Mouse (Mus musculus) stomach, embryonic 15.5 days (tissue): ENCODE results near the gene Celf1. TPM values are rescaled to one million over a fixed set of nuclear protein-coding genes. Genes with fewer than 3 reads are reported as not detected.
A peak's percentile ranks its signal among the peaks of the same experiment; 100 is the strongest.

ENCODE experiments used
- ATAC-seq: fragments of 200-750 bp; cut with Nextera tagmentation; 2 replicates; pipeline ENCODE4 v1.8.0; 2017; ENCODE audit warnings: low read depth, moderate number of reproducible peaks, moderate TSS enrichment; ENCODE audit not compliant: insufficient read depth, low FRiP score
- H3K27ac ChIP-seq: fragments of 300-500 bp; sonication (generic); 2 replicates; pipeline ENCODE4 v1.5.1; 2015; ENCODE audit warnings: mild to moderate bottlenecking, inconsistent platforms
- H3K27me3 ChIP-seq: fragments of 300-500 bp; sonication (generic); replicated peaks from 2 replicates; pipeline ENCODE4 v1.6.1; 2015; ENCODE audit warnings: inconsistent platforms
- H3K36me3 ChIP-seq: fragments of 300-500 bp; sonication (generic); 2 replicates; pipeline ENCODE4 v1.6.1; 2015; ENCODE audit warnings: inconsistent platforms
- H3K4me1 ChIP-seq: fragments of 300-500 bp; sonication (generic); 2 replicates; pipeline ENCODE4 v1.6.1; 2015; ENCODE audit warnings: inconsistent platforms
- H3K4me2 ChIP-seq: fragments of 300-500 bp; sonication (generic); 2 replicates; pipeline ENCODE4 v1.6.1; 2015; ENCODE audit warnings: mild to moderate bottlenecking, inconsistent platforms
- H3K4me3 ChIP-seq: fragments of 300-500 bp; sonication (generic); replicated peaks from 2 replicates; pipeline ENCODE4 v1.5.1; 2015; ENCODE audit warnings: inconsistent platforms
- H3K9ac ChIP-seq: fragments of 300-500 bp; sonication (generic); 2 replicates; pipeline ENCODE4 v1.6.1; 2015; ENCODE audit warnings: inconsistent platforms
- H3K9me3 ChIP-seq: fragments of 300-500 bp; sonication (generic); 2 replicates; pipeline ENCODE4 v1.6.1; 2016; ENCODE audit warnings: inconsistent platforms
- WGBS: fragments of 180-500 bp; shearing (Covaris S2); methylation state at CpG from one replicate; pipeline ENCODE4 v1.1.7; 2015; 5-methylcytosine and 5-hydroxymethylcytosine counted together
- polyA plus RNA-seq: library from polyadenylated mRNA; unstranded; fragments of >200 nt; fragmentation: Nextera tagmentation; extraction: Ambion mirVana; gene quantifications from 2 replicates; pipeline ENCODE4 v1.2.1, GENCODE M21; 2015

Celf1 gene
- polyA plus RNA-seq, 1 experiment from 2014 or later = 77.6 TPM

DNA sequence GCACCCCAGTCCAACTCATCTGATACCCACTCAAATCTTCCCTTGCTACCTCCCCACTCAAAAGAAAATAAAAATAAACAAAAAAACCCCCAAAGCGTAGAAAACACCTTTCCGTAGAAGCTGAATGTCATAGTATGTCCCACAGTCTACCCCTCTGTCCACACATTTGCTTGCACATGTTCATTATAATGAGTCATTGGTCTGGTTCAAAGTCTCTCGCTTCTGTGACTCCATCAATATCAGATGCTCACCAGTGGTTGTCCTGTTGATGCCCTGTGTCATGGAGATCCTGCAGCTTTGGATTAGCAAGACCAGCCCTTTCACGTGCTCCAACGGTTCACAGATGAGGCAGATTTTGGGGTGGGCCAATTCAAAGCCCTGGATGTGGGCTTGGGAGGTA lies 10.0 kb downstream of the Celf1 start:
- ATAC-seq = no peak
- Histone ChIP-seq H3K4me2 (no peak overlapping the region), H3K27me3 (no peaks in the 10 kb centered on the region), H3K9me3 (no peaks in the 10 kb centered on the region), H3K9ac (no peak overlapping the region), H3K4me1 (0 out of 2 replicates have a peak, but pooled peaks cover 7% of the 10 kb centered on the region), H3K27ac (no peak overlapping the region), H3K4me3 (no peak overlapping the region), H3K36me3 (no peaks in the 10 kb centered on the region)
- WGBS = 78% methylated on average over 5 of the region's 5 CpGs

DNA sequence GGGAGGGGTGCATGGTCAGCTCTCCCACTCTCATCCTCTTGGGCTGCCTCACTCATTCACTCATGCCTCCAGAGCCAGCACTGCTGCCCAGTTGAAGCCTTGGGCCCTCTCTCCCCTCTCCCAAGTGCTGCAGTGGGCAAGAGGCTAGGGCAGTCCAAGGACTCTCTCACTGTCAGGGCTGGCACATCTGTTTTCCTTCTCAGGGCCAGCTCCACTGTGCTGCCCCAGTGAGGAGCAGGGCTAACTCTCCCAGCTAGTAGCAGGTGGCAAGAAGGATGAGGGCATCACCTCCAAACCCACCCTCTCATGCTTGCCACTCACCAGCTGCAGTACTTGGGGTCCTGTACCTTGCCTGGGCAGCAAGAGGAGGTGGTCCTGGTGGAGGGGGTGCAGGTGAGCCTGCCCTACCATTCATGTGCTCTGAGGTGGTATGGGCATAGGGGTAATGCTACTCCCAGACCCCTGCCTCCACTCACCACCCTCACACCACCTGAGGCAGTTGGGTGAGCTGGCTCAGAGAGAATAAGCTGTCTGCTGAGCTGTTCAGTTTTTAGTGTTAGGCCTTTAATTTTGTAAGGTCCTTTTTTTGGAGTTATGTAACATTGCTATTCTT lies 10.5 kb downstream of the Celf1 start:
- Histone ChIP-seq H3K4me3 (no peak overlapping the region), H3K27ac (no peak overlapping the region), H3K27me3 (no peaks in the 10 kb centered on the region), H3K9ac (no peak overlapping the region), H3K4me1 (0 out of 2 replicates have a peak, but pooled peaks cover 7% of the 10 kb centered on the region), H3K4me2 (no peak overlapping the region), H3K9me3 (no peaks in the 10 kb centered on the region), H3K36me3 (no peaks in the 10 kb centered on the region)
- peak; percentile 56; the same call in 1 of the 2 replicates for ATAC-seq

DNA sequence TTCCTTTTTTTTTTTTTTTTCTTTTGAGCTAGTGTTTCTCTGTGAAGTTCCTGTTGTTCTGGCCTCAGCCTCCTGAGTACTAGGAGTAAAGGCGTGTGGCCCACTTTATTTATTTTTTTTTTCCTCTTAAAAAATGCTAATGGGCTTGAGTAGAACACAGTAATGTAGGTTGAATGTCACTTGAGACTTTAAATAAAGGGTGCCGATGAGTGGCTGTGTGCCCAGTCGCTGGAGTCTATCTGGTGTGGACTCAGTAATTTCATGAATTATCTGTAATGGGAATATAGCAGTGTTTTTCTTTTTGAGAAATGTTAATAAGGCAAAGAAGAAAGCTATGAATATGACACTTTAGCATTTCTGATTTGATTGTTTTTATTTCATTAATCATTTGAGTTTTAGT lies 13.3 kb downstream of the Celf1 start:
- WGBS = 54% methylated on average over 3 of the region's 3 CpGs
- Histone ChIP-seq H3K9me3 (no peaks in the 10 kb centered on the region), H3K9ac (no peak overlapping the region), H3K27me3 (no peaks in the 10 kb centered on the region), H3K27ac (no peak overlapping the region), H3K4me1 (0 out of 2 replicates have a peak, but pooled peaks cover 7% of the 10 kb centered on the region), H3K4me2 (no peak overlapping the region), H3K36me3 (no peaks in the 10 kb centered on the region), H3K4me3 (no peak overlapping the region)
- ATAC-seq = no peak

DNA sequence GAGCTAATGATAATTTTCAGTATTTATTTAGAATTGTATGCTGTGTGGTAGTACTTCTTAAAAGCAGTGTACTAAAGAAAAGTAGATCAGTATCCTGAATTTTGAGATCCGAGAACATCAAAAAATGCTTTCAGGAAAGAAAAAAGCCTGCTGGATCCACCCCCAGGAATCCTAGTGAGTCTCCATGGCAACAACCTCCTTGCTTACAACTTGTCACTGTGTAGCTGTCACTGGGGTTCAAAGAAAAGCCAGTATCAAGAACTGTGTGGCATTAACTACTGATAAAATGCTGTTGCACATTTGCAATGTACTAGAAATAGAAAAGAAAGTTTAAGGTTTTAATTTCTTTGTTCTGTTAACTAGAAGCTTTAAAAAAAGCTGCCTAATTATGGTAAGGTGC lies 15.9 kb downstream of the Celf1 start:
- WGBS = 63% methylated on average over 1 of the region's 1 CpGs
- H3K9me3 ChIP-seq = no peaks in the 10 kb centered on the region
- ATAC-seq = no peak
- H3K4me1 ChIP-seq = 0 out of 2 replicates have a peak, but pooled peaks cover 7% of the 10 kb centered on the region
- H3K27ac ChIP-seq = no peak overlapping the region
- no peaks in the 10 kb centered on the region for H3K27me3 ChIP-seq
- no peak overlapping the region for H3K4me2 ChIP-seq
- H3K36me3 ChIP-seq = no peaks in the 10 kb centered on the region
- no peak overlapping the region for H3K9ac ChIP-seq
- H3K4me3 ChIP-seq = no peak overlapping the region

DNA sequence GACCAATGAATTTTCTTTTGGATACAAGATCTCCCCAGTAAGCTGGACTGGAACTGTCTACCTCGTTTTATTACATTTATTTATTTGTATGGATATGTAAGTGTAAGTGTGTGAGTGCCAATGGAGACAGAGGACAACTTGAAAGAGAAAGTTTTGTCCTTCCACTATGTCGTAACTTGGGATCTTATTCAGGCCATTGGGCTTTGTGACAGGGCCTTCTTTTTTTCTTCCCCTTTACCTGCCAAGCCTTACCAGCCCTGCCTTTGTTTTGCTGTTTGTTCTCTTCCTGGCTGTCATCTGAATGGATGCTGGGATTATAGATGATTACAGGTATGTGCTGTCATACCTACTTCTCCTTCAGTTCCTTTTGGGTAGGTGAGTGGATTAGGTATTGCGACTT lies 18.7 kb downstream of the Celf1 start:
- ATAC-seq = no peak
- H3K4me3 ChIP-seq = no peak overlapping the region
- H3K27ac ChIP-seq = no peak overlapping the region
- 0 out of 2 replicates have a peak, but pooled peaks cover 3% of the 10 kb centered on the region for H3K4me1 ChIP-seq
- no peaks in the 10 kb centered on the region for H3K27me3 ChIP-seq
- H3K9me3 ChIP-seq = no peaks in the 10 kb centered on the region
- H3K36me3 ChIP-seq = no peaks in the 10 kb centered on the region
- 75% methylated on average over 3 of the region's 3 CpGs for WGBS
- no peak overlapping the region for H3K9ac ChIP-seq
- no peak overlapping the region for H3K4me2 ChIP-seq

DNA sequence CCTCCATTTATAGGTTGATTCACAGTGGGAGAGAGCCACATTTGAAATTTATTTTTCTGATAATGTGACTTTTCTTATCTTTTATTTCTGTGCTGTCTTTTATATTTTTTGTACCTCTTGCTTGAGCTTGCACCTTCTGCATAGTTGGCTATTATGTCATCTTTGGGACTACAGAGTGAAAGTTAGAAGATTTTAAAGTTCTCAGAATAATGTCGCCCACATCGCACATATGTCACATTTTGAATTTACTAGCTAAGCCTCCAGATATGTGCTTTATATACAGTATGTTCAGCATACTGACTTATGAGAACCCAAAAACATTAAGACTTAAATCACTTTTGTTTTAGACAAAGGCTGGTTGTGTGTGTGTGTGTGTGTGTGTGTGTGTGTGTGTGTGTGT lies 19.8 kb downstream of the Celf1 start:
- no peaks in the 10 kb centered on the region for H3K9me3 ChIP-seq
- no peak overlapping the region for H3K9ac ChIP-seq
- H3K4me2 ChIP-seq = no peak overlapping the region
- WGBS = 94% methylated on average over 2 of the region's 2 CpGs
- no peaks in the 10 kb centered on the region for H3K27me3 ChIP-seq
- 0 out of 2 replicates have a peak, but pooled peaks cover 6% of the 10 kb centered on the region for H3K4me1 ChIP-seq
- ATAC-seq = no peak
- no peaks in the 10 kb centered on the region for H3K36me3 ChIP-seq
- H3K27ac ChIP-seq = no peak overlapping the region
- no peak overlapping the region for H3K4me3 ChIP-seq

DNA sequence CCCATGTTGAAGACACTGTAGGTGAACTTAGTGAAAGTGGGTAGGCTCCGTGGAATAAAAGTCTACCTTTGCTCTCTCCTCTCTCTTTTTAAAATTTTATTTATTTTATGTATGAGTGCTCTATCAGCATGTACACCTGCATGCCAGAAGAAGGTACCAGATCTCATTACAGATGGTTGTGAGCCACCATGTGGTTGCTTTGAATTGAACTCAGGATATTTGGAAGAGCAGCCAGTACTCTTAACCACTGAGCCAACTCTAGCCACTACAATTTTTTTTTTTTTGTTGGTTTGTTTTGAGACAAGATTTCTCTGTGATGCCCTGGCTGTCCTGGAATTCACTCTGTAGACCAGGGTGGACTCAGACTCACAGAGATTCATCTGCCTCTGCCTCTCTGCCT lies 23.1 kb downstream of the Celf1 start:
- no peak for ATAC-seq
- Histone ChIP-seq H3K4me3 (no peak overlapping the region), H3K27me3 (no peaks in the 10 kb centered on the region), H3K36me3 (no peaks in the 10 kb centered on the region), H3K9me3 (no peaks in the 10 kb centered on the region), H3K27ac (no peak overlapping the region), H3K9ac (no peak overlapping the region), H3K4me2 (no peak overlapping the region), H3K4me1 (0 out of 2 replicates have a peak, but pooled peaks cover 6% of the 10 kb centered on the region)
- 88% methylated on average over 1 of the region's 1 CpGs for WGBS

DNA sequence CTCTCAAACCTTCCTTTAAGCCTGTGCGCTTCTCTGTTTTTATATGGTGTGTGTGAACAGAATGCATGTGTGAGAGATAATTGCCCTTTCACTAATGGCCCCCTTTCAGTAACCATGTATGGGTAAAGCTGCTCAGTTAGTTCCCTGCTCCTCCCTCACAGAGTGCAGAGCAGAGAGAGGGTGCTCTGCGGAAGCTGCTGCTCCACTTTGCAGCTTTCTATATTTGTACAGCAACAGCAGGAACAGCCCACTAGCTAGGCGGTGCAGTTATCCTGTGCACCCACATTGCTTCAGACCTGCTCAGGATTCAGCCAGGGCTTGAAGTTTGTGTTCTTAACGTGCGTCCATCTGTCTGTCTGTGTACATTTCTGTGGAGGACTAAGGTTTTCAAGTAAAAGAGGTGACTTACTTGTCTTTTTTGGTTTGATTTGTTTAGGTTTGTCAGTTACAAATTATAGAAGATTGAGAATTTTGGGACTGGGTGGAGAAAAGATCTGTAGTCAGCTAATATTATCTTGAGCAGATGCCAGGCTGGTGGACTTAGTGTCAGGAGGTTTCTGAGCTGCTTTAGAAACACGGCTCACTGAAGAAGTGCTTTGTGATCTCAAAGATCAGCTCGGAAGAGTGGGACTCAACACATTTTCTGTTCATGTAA lies 24.8 kb downstream of the Celf1 start:
- Histone ChIP-seq H3K36me3 (no peaks in the 10 kb centered on the region), H3K9ac (no peak overlapping the region), H3K27ac (peak overlapping the region; percentile 70), H3K4me1 (0 out of 2 replicates have a peak, but pooled peaks cover 6% of the 10 kb centered on the region), H3K27me3 (no peaks in the 10 kb centered on the region), H3K9me3 (no peaks in the 10 kb centered on the region), H3K4me3 (no peak overlapping the region), H3K4me2 (no peak overlapping the region)
- ATAC-seq = peak; percentile 85
- 50% methylated on average over 7 of the region's 7 CpGs for WGBS

DNA sequence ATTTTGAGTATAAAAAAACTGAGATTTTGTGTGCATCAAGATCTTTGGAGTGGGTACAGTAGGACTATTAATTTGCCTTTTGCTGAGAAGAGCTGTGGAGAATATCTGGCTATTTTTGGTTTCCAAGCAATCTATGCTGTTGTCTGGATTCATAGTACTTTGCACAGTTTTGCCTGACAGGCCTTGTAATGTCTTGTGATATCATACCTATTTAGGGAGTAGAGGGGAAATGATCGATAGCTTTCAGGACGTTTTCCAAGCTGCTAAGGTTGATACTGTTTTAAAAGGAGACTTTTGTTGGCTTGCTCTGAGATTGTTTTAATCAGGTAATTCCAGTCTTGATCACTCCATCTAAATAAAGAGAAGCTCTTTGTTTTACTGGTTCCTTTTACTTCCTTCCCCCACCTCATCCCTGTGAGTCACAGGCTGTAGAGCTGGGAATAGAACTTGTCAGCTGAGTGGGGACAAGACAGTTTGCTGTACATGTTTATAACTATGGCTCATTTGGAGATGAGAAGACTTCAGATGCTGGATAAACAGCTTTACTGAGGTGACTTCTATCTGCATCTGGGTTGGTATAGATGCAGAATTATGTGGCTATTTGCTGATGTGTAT lies 25.4 kb downstream of the Celf1 start:
- H3K27ac ChIP-seq = peak overlapping the region; percentile 70
- WGBS = 47% methylated on average over 2 of the region's 2 CpGs
- H3K4me2 ChIP-seq = no peak overlapping the region
- no peaks in the 10 kb centered on the region for H3K27me3 ChIP-seq
- no peaks in the 10 kb centered on the region for H3K9me3 ChIP-seq
- no peak overlapping the region for H3K4me3 ChIP-seq
- no peaks in the 10 kb centered on the region for H3K36me3 ChIP-seq
- H3K4me1 ChIP-seq = 0 out of 2 replicates have a peak, but pooled peaks cover 6% of the 10 kb centered on the region
- no peak overlapping the region for H3K9ac ChIP-seq
- no peak for ATAC-seq

DNA sequence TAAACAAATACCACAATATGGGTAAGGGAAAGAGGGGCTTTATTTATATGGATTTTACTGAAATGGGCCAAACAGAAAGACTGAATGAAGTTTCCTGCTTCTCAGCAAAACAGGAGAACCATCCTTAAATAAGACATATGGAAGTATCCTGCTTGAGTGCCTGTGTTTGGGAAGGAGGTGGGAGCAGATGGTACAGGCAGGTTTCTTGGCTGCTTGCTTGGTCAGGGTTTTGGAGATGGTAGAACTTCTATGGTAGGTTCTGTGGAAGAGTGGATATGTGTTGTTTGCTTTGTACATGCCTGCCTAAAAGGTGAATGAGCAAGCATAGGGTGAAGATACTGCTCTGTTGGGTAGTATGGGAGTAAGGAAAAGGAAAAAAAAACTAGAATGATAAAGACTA lies 30.4 kb downstream of the Celf1 start:
- no peaks in the 10 kb centered on the region for H3K36me3 ChIP-seq

DNA sequence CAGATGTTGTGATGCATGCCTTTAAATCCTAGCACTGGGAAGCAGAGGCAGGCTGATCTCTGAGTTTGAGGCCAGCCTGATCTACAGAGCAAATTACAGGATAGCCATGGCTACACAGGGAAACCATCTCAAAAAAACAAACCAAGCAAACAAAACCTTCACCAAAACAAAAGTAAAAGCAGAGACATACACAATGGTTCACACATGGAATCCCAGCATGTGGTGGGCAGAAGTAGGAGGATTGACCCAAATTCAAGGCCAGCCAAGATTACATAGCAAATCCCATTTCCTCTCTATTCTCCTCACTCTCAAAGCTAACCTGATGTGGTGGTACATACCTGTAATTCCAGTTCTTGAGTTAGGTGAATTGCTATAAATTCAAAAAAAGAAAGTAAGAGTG lies 33.9 kb downstream of the Celf1 start:
- H3K4me2 ChIP-seq = no peak overlapping the region
- H3K27me3 ChIP-seq = no peaks in the 10 kb centered on the region
- no peak for ATAC-seq
- H3K36me3 ChIP-seq = no peaks in the 10 kb centered on the region
- no peak overlapping the region for H3K9ac ChIP-seq
- no peak overlapping the region for H3K27ac ChIP-seq
- no peaks in the 10 kb centered on the region for H3K4me1 ChIP-seq
- no peak overlapping the region for H3K4me3 ChIP-seq
- H3K9me3 ChIP-seq = no peaks in the 10 kb centered on the region

More for the DNA sequence above, 30.4 kb downstream of the Celf1 start:
- no peak overlapping the region for H3K27ac ChIP-seq
- no peaks in the 10 kb centered on the region for H3K4me1 ChIP-seq
- no peaks in the 10 kb centered on the region for H3K27me3 ChIP-seq
- H3K4me3 ChIP-seq = no peak overlapping the region
- no peak for ATAC-seq
- no peaks in the 10 kb centered on the region for H3K9me3 ChIP-seq
- H3K9ac ChIP-seq = no peak overlapping the region
- H3K4me2 ChIP-seq = no peak overlapping the region

DNA sequence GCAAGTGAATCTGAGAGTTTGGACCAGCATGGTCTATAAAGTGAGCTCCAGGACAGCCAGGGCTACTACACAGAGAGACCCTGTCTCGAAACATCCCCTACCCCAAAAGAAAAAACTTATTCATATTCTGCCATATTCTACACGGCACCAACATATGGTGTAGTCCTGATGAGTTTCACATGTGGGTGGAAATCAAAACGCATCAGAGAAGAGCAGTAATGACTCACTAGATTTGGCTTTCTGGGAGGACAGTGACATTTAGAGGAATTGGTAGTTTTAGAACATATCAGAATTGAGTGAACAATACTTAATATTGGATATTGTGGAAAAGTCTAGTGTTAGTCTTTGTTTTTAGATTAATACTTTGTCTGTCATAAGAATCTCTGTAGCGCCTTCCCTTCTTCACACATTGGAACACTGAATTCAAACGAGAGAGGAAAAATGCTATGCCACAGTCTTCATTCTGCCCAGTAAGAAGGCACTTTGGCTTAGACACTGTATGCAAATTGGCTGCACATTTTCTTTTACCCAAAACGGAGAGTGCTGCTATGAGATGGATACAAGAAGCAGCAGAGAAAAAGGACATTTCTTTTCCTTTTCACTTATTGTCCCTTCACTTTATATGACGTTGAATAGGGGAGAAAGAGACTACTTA lies 35.1 kb downstream of the Celf1 start:
- WGBS = 86% methylated on average over 7 of the region's 7 CpGs
- H3K4me2 ChIP-seq = no peak overlapping the region
- no peaks in the 10 kb centered on the region for H3K4me1 ChIP-seq
- no peaks in the 10 kb centered on the region for H3K9me3 ChIP-seq
- no peak overlapping the region for H3K27ac ChIP-seq
- no peaks in the 10 kb centered on the region for H3K27me3 ChIP-seq
- no peaks in the 10 kb centered on the region for H3K36me3 ChIP-seq
- no peak overlapping the region for H3K4me3 ChIP-seq
- ATAC-seq = no peak
- no peak overlapping the region for H3K9ac ChIP-seq
